Mouse (Mus musculus) liver, adult (tissue): ENCODE measurements around the gene Zfp13.

ENCODE experiments used
- GATA4 ChIP-seq: IDR thresholded peaks from 2 replicates; pipeline ENCODE4 v1.6.1; 2014; ENCODE audit warnings: mild to moderate bottlenecking, low read length; ENCODE audit not compliant: insufficient replicate concordance

Zfp13 gene

GRCm38 (mm10) chr17:23598582-23599552, at the start of gene Zfp13:
Gene Zfp13 (minus strand): TSS chr17:23599487.
- no peak for TF ChIP-seq GATA4

- TF ChIP-seq GATA4, result no peak
Measured at GRCm38 (mm10) chr17:23645894-23646293, 46.6 kb upstream of the Zfp13 start.

GRCm38 (mm10) chr17:23644613-23645495, 45.6 kb upstream of the Zfp13 start, which contains the start of gene Mmp25:
Gene Mmp25 (minus strand): TSS chr17:23645277.
- no peak for TF ChIP-seq GATA4

- TF ChIP-seq GATA4, result no peak
Measured at GRCm38 (mm10) chr17:23631241-23631640, 32.0 kb upstream of the Zfp13 start.

GRCm38 (mm10) chr17:23630195-23631020, 31.1 kb upstream of the Zfp13 start:
- no peak for TF ChIP-seq GATA4

- no peak for TF ChIP-seq GATA4
Measured at GRCm38 (mm10) chr17:23627813-23628212, 28.5 kb upstream of the Zfp13 start.

GRCm38 (mm10) chr17:23620351-23620750, 21.1 kb upstream of the Zfp13 start:
- no peak for TF ChIP-seq GATA4

GRCm38 (mm10) chr17:23617087-23617486, 17.8 kb upstream of the Zfp13 start:
- no peak for TF ChIP-seq GATA4

GRCm38 (mm10) chr17:23610361-23610800, 11.1 kb upstream of the Zfp13 start:
- no peak for TF ChIP-seq GATA4

GRCm38 (mm10) chr17:23609612-23610011, 10.3 kb upstream of the Zfp13 start:
- no peak for TF ChIP-seq GATA4

- TF ChIP-seq GATA4, result no peak
Measured at GRCm38 (mm10) chr17:23605220-23605619, 5.9 kb upstream of the Zfp13 start.

GRCm38 (mm10) chr17:23604394-23604793, 5.1 kb upstream of the Zfp13 start:
- TF ChIP-seq GATA4, result no peak

GRCm38 (mm10) chr17:23603542-23603941, 4.3 kb upstream of the Zfp13 start:
- TF ChIP-seq GATA4, result no peak

- no peak for TF ChIP-seq GATA4
Measured at GRCm38 (mm10) chr17:23603077-23603476, 3.8 kb upstream of the Zfp13 start.
